Mouse (Mus musculus) thymus, postnatal 4 days (tissue): ENCODE measurements around the gene Mrto4.
A peak's percentile ranks its signal among the peaks of the same experiment; 100 is the strongest.

Experiments used
- DNase-seq: peaks from one replicate; pipeline ENCODE4 v3.0.0; 2021

Gene Mrto4

GRCm38 (mm10) chr4:139338145-139338544 lies 14.2 kb downstream of the Mrto4 start:
- DNase-seq: no peak

- peak; percentile 96 for DNase-seq
Observed at GRCm38 (mm10) chr4:139336822-139337483, 15.4 kb downstream of the Mrto4 start.

- no peak for DNase-seq
Observed at GRCm38 (mm10) chr4:139335507-139335906, 16.9 kb downstream of the Mrto4 start.

GRCm38 (mm10) chr4:139334631-139335295 lies 17.6 kb downstream of the Mrto4 start:
- no peak for DNase-seq

GRCm38 (mm10) chr4:139330605-139331004 lies 21.8 kb downstream of the Mrto4 start:
- peak; percentile 92 for DNase-seq

- DNase-seq: no peak
Observed at GRCm38 (mm10) chr4:139319740-139320139, 32.6 kb downstream of the Mrto4 start.

- no peak for DNase-seq
Observed at GRCm38 (mm10) chr4:139318449-139318848, 33.9 kb downstream of the Mrto4 start.

- peak; percentile 82 for DNase-seq
Observed at GRCm38 (mm10) chr4:139312632-139313031, 39.7 kb downstream of the Mrto4 start.

- no peak for DNase-seq
Observed at GRCm38 (mm10) chr4:139311707-139312106, 40.7 kb downstream of the Mrto4 start.

- DNase-seq: peak; percentile 63
Observed at GRCm38 (mm10) chr4:139310899-139311701, 41.3 kb downstream of the Mrto4 start.

- peak; percentile 99 for DNase-seq
Observed at GRCm38 (mm10) chr4:139310171-139310898, 42.0 kb downstream of the Mrto4 start, which contains the start of the genes Pqlc2 and Akr7a5. Gene Pqlc2, minus strand, starts transcription at chr4:139310708. Gene Akr7a5, plus strand, starts transcription at chr4:139310744.

GRCm38 (mm10) chr4:139309651-139310050 lies 42.7 kb downstream of the Mrto4 start:
- DNase-seq: no peak

GRCm38 (mm10) chr4:139307916-139308315 lies 44.5 kb downstream of the Mrto4 start:
- no peak for DNase-seq

GRCm38 (mm10) chr4:139305521-139305920 lies 46.9 kb downstream of the Mrto4 start:
- DNase-seq: no peak

- no peak for DNase-seq
Observed at GRCm38 (mm10) chr4:139302241-139302640, 50.1 kb downstream of the Mrto4 start.

- no peak for DNase-seq
Observed at GRCm38 (mm10) chr4:139301780-139302179, 50.6 kb downstream of the Mrto4 start.

- no peak for DNase-seq
Observed at GRCm38 (mm10) chr4:139298671-139299366, 53.6 kb downstream of the Mrto4 start.

GRCm38 (mm10) chr4:139297566-139297965 lies 54.8 kb downstream of the Mrto4 start:
- DNase-seq: no peak
